Mouse (Mus musculus): ENCODE data around the gene Dok3. TPM values are rescaled to one million over a fixed set of nuclear protein-coding genes. Genes with fewer than 3 reads are reported as not detected.

Gene Dok3
- polyA plus RNA-seq, 1 experiment: 21.9 TPM

GRCm38 (mm10) chr13:55547916-55548315 is 18.8 kb upstream of the Dok3 start:
- Histone ChIP-seq H3K36me3 (ENCODE audit: control insufficient read depth, insufficient read depth, low read length) (peaks cover 59% of the 10 kb centered on the region), H3K27ac (ENCODE audit: control insufficient read depth, insufficient read depth, low read length) (no peak overlapping the region), H3K27me3 (ENCODE audit: control insufficient read depth, insufficient read depth, low read length) (no peaks in the 10 kb centered on the region), H3K4me3 (ENCODE audit: control insufficient read depth, insufficient read depth, low read length) (no peak overlapping the region), H3K4me1 (replicated peaks; ENCODE audit: control insufficient read depth, insufficient read depth, low read length) (no peaks in the 10 kb centered on the region)
- 98% methylated on average over 2 of the region's 2 CpGs for WGBS
- no peak for DNase-seq
- TF ChIP-seq POLR2A (IDR thresholded peaks at IDR 0.05; ENCODE audit: control insufficient read depth, extremely low read depth, insufficient read depth, low read length, poor library complexity) (no peak), CTCF (IDR thresholded peaks at IDR 0.05; ENCODE audit: borderline replicate concordance, control insufficient read depth, extremely low read depth, insufficient read depth, low read length, poor library complexity) (no peak)

- DNase-seq: no peak
- Histone ChIP-seq H3K36me3 (ENCODE audit: control insufficient read depth, insufficient read depth, low read length) (peaks cover 62% of the 10 kb centered on the region), H3K27me3 (ENCODE audit: control insufficient read depth, insufficient read depth, low read length) (no peaks in the 10 kb centered on the region), H3K4me1 (replicated peaks; ENCODE audit: control insufficient read depth, insufficient read depth, low read length) (no peaks in the 10 kb centered on the region), H3K4me3 (ENCODE audit: control insufficient read depth, insufficient read depth, low read length) (no peak overlapping the region), H3K27ac (ENCODE audit: control insufficient read depth, insufficient read depth, low read length) (no peak overlapping the region)
- WGBS: 98% methylated on average over 6 of the region's 6 CpGs
- TF ChIP-seq POLR2A (IDR thresholded peaks at IDR 0.05; ENCODE audit: control insufficient read depth, extremely low read depth, insufficient read depth, low read length, poor library complexity): no peak
- no peak for TF ChIP-seq CTCF (IDR thresholded peaks at IDR 0.05; ENCODE audit: borderline replicate concordance, control insufficient read depth, extremely low read depth, insufficient read depth, low read length, poor library complexity)
Observed at GRCm38 (mm10) chr13:55544792-55545191, 15.7 kb upstream of the Dok3 start.

- peaks cover 62% of the 10 kb centered on the region for H3K36me3 ChIP-seq (ENCODE audit: control insufficient read depth, insufficient read depth, low read length)
- TF ChIP-seq CTCF (IDR thresholded peaks at IDR 0.05; ENCODE audit: borderline replicate concordance, control insufficient read depth, extremely low read depth, insufficient read depth, low read length, poor library complexity): no peak
- no peak for TF ChIP-seq POLR2A (IDR thresholded peaks at IDR 0.05; ENCODE audit: control insufficient read depth, extremely low read depth, insufficient read depth, low read length, poor library complexity)
- H3K4me3 ChIP-seq (ENCODE audit: control insufficient read depth, insufficient read depth, low read length): no peak overlapping the region
- DNase-seq: no peak
- H3K27me3 ChIP-seq (ENCODE audit: control insufficient read depth, insufficient read depth, low read length): no peaks in the 10 kb centered on the region
- H3K4me1 ChIP-seq (replicated peaks; ENCODE audit: control insufficient read depth, insufficient read depth, low read length): no peaks in the 10 kb centered on the region
- H3K27ac ChIP-seq (ENCODE audit: control insufficient read depth, insufficient read depth, low read length): no peak overlapping the region
- 99% methylated on average over 8 of the region's 8 CpGs for WGBS
Observed at GRCm38 (mm10) chr13:55543447-55543846, 14.4 kb upstream of the Dok3 start.

- no peaks in the 10 kb centered on the region for H3K4me1 ChIP-seq (replicated peaks; ENCODE audit: control insufficient read depth, insufficient read depth, low read length)
- H3K27ac ChIP-seq (ENCODE audit: control insufficient read depth, insufficient read depth, low read length): no peak overlapping the region
- DNase-seq: no peak
- H3K27me3 ChIP-seq (ENCODE audit: control insufficient read depth, insufficient read depth, low read length): no peaks in the 10 kb centered on the region
- no peak overlapping the region for H3K4me3 ChIP-seq (ENCODE audit: control insufficient read depth, insufficient read depth, low read length)
- TF ChIP-seq CTCF (IDR thresholded peaks at IDR 0.05; ENCODE audit: borderline replicate concordance, control insufficient read depth, extremely low read depth, insufficient read depth, low read length, poor library complexity) (no peak), POLR2A (IDR thresholded peaks at IDR 0.05; ENCODE audit: control insufficient read depth, extremely low read depth, insufficient read depth, low read length, poor library complexity) (no peak)
- H3K36me3 ChIP-seq (ENCODE audit: control insufficient read depth, insufficient read depth, low read length): peaks cover 57% of the 10 kb centered on the region
- 99% methylated on average over 4 of the region's 4 CpGs for WGBS
Observed at GRCm38 (mm10) chr13:55542891-55543290, 13.8 kb upstream of the Dok3 start.

- Histone ChIP-seq H3K4me3 (ENCODE audit: control insufficient read depth, insufficient read depth, low read length) (no peak overlapping the region), H3K27ac (ENCODE audit: control insufficient read depth, insufficient read depth, low read length) (no peak overlapping the region), H3K27me3 (ENCODE audit: control insufficient read depth, insufficient read depth, low read length) (no peaks in the 10 kb centered on the region), H3K4me1 (replicated peaks; ENCODE audit: control insufficient read depth, insufficient read depth, low read length) (0 out of 2 replicates have a peak, but pooled peaks cover 2% of the 10 kb centered on the region), H3K36me3 (ENCODE audit: control insufficient read depth, insufficient read depth, low read length) (peaks cover 49% of the 10 kb centered on the region)
- WGBS: 97% methylated on average over 2 of the region's 2 CpGs
- DNase-seq: peak; percentile 43
- TF ChIP-seq POLR2A (IDR thresholded peaks at IDR 0.05; ENCODE audit: control insufficient read depth, extremely low read depth, insufficient read depth, low read length, poor library complexity) (no peak), CTCF (IDR thresholded peaks at IDR 0.05; ENCODE audit: borderline replicate concordance, control insufficient read depth, extremely low read depth, insufficient read depth, low read length, poor library complexity) (no peak)
Observed at GRCm38 (mm10) chr13:55540933-55541332, 11.8 kb upstream of the Dok3 start.

GRCm38 (mm10) chr13:55536194-55537175 is 7.4 kb upstream of the Dok3 start, which contains the start of gene Ddx41:
Gene Ddx41 (minus strand): TSS chr13:55536658.
- peaks cover 15% of the 10 kb centered on the region for H3K36me3 ChIP-seq (ENCODE audit: control insufficient read depth, insufficient read depth, low read length)
- peaks cover 10% of the 10 kb centered on the region for H3K4me1 ChIP-seq (replicated peaks; ENCODE audit: control insufficient read depth, insufficient read depth, low read length)
- peak within 1 kb of the TSS; percentile 70 for H3K4me3 ChIP-seq (ENCODE audit: control insufficient read depth, insufficient read depth, low read length)
- no peaks in the 10 kb centered on the region for H3K27me3 ChIP-seq (ENCODE audit: control insufficient read depth, insufficient read depth, low read length)
- no peak within 1 kb of the TSS for H3K27ac ChIP-seq (ENCODE audit: control insufficient read depth, insufficient read depth, low read length)
- peak; percentile 99 for DNase-seq
- TF ChIP-seq CTCF (IDR thresholded peaks at IDR 0.05; ENCODE audit: borderline replicate concordance, control insufficient read depth, extremely low read depth, insufficient read depth, low read length, poor library complexity) (peak; percentile 90), POLR2A (IDR thresholded peaks at IDR 0.05; ENCODE audit: control insufficient read depth, extremely low read depth, insufficient read depth, low read length, poor library complexity) (peak; percentile 70)
- WGBS: 2% methylated on average over 70 of the region's 70 CpGs

All from thymus, adult 2 months (tissue).